Mouse (Mus musculus): ENCODE measurements around the gene Pdhb. TPM values are rescaled to one million over a fixed set of nuclear protein-coding genes. Genes with fewer than 3 reads are reported as not detected.

The Pdhb gene
- polyA plus RNA-seq, 1 experiment = 19.8 TPM

GRCm38 (mm10) chr14:8192727-8193126, 19.9 kb upstream of the Pdhb start:
- TF ChIP-seq CTCF (IDR thresholded peaks at IDR 0.05; ENCODE audit: extremely low read depth, insufficient read length, insufficient replicate concordance, low read depth, low read length) (no peak), POLR2A (IDR thresholded peaks at IDR 0.05; ENCODE audit: low read depth, low read length) (no peak)
- Histone ChIP-seq H3K27ac (ENCODE audit: insufficient read depth, low read depth, low read length) (no peak overlapping the region), H3K36me3 (ENCODE audit: control insufficient read depth, insufficient read depth, low read length) (no peaks in the 10 kb centered on the region), H3K4me1 (ENCODE audit: control insufficient read depth, insufficient read depth, insufficient read length, low read length) (peaks cover 6% of the 10 kb centered on the region; the same call in 1 of the 2 replicates), H3K4me3 (ENCODE audit: low read depth, low read length) (no peak overlapping the region), H3K27me3 (ENCODE audit: control insufficient read depth, insufficient read depth, low read length) (no peaks in the 10 kb centered on the region)
- 92% methylated on average over 6 of the region's 6 CpGs for WGBS

- TF ChIP-seq POLR2A (IDR thresholded peaks at IDR 0.05; ENCODE audit: low read depth, low read length) (no peak), CTCF (IDR thresholded peaks at IDR 0.05; ENCODE audit: extremely low read depth, insufficient read length, insufficient replicate concordance, low read depth, low read length) (no peak)
- H3K27me3 ChIP-seq (ENCODE audit: control insufficient read depth, insufficient read depth, low read length) = no peaks in the 10 kb centered on the region
- H3K27ac ChIP-seq (ENCODE audit: insufficient read depth, low read depth, low read length) = no peak overlapping the region
- H3K36me3 ChIP-seq (ENCODE audit: control insufficient read depth, insufficient read depth, low read length) = no peaks in the 10 kb centered on the region
- peaks cover 6% of the 10 kb centered on the region; the same call in 1 of the 2 replicates for H3K4me1 ChIP-seq (ENCODE audit: control insufficient read depth, insufficient read depth, insufficient read length, low read length)
- H3K4me3 ChIP-seq (ENCODE audit: low read depth, low read length) = no peak overlapping the region
- 53% methylated on average over 12 of the region's 12 CpGs for WGBS
Observed at GRCm38 (mm10) chr14:8191331-8191965, 18.6 kb upstream of the Pdhb start.

- TF ChIP-seq CTCF (IDR thresholded peaks at IDR 0.05; ENCODE audit: extremely low read depth, insufficient read length, insufficient replicate concordance, low read depth, low read length) = no peak
- 97% methylated on average over 3 of the region's 3 CpGs for WGBS
- H3K27me3 ChIP-seq (ENCODE audit: control insufficient read depth, insufficient read depth, low read length) = no peaks in the 10 kb centered on the region
- H3K27ac ChIP-seq (ENCODE audit: insufficient read depth, low read depth, low read length) = no peak overlapping the region
- H3K4me3 ChIP-seq (ENCODE audit: low read depth, low read length) = no peak overlapping the region
- H3K4me1 ChIP-seq (ENCODE audit: control insufficient read depth, insufficient read depth, insufficient read length, low read length) = peaks cover 6% of the 10 kb centered on the region; the same call in 1 of the 2 replicates
- H3K36me3 ChIP-seq (ENCODE audit: control insufficient read depth, insufficient read depth, low read length) = no peaks in the 10 kb centered on the region
Observed at GRCm38 (mm10) chr14:8190556-8190955, 17.7 kb upstream of the Pdhb start.

GRCm38 (mm10) chr14:8186278-8187045, 13.6 kb upstream of the Pdhb start:
- H3K27ac ChIP-seq (ENCODE audit: insufficient read depth, low read depth, low read length) = no peak overlapping the region

GRCm38 (mm10) chr14:8183330-8183729, 10.5 kb upstream of the Pdhb start:
- no peaks in the 10 kb centered on the region for H3K36me3 ChIP-seq (ENCODE audit: control insufficient read depth, insufficient read depth, low read length)
- no peaks in the 10 kb centered on the region for H3K4me1 ChIP-seq (ENCODE audit: control insufficient read depth, insufficient read depth, insufficient read length, low read length)
- 60% methylated on average over 3 of the region's 3 CpGs for WGBS
- TF ChIP-seq POLR2A (IDR thresholded peaks at IDR 0.05; ENCODE audit: low read depth, low read length) (no peak), CTCF (IDR thresholded peaks at IDR 0.05; ENCODE audit: extremely low read depth, insufficient read length, insufficient replicate concordance, low read depth, low read length) (peak; percentile 33; the same call in 1 of the 2 replicates)
- H3K4me3 ChIP-seq (ENCODE audit: low read depth, low read length) = no peak overlapping the region
- H3K27ac ChIP-seq (ENCODE audit: insufficient read depth, low read depth, low read length) = no peak overlapping the region
- no peaks in the 10 kb centered on the region for H3K27me3 ChIP-seq (ENCODE audit: control insufficient read depth, insufficient read depth, low read length)

More at GRCm38 (mm10) chr14:8186278-8187045, 13.6 kb upstream of the Pdhb start:
- TF ChIP-seq POLR2A (IDR thresholded peaks at IDR 0.05; ENCODE audit: low read depth, low read length) = no peak
- TF ChIP-seq CTCF (IDR thresholded peaks at IDR 0.05; ENCODE audit: extremely low read depth, insufficient read length, insufficient replicate concordance, low read depth, low read length) = no peak
- WGBS = 88% methylated on average over 6 of the region's 6 CpGs
- Histone ChIP-seq H3K27me3 (ENCODE audit: control insufficient read depth, insufficient read depth, low read length) (no peaks in the 10 kb centered on the region), H3K4me3 (ENCODE audit: low read depth, low read length) (no peak overlapping the region), H3K4me1 (ENCODE audit: control insufficient read depth, insufficient read depth, insufficient read length, low read length) (peaks cover 2% of the 10 kb centered on the region; the same call in 1 of the 2 replicates), H3K36me3 (ENCODE audit: control insufficient read depth, insufficient read depth, low read length) (no peaks in the 10 kb centered on the region)

GRCm38 (mm10) chr14:8180371-8181035, 7.7 kb upstream of the Pdhb start:
- WGBS = 77% methylated on average over 4 of the region's 4 CpGs
- Histone ChIP-seq H3K4me3 (ENCODE audit: low read depth, low read length) (no peak overlapping the region), H3K27me3 (ENCODE audit: control insufficient read depth, insufficient read depth, low read length) (no peaks in the 10 kb centered on the region), H3K27ac (ENCODE audit: insufficient read depth, low read depth, low read length) (no peak overlapping the region), H3K4me1 (ENCODE audit: control insufficient read depth, insufficient read depth, insufficient read length, low read length) (no peaks in the 10 kb centered on the region; the same call in 1 of the 2 replicates), H3K36me3 (ENCODE audit: control insufficient read depth, insufficient read depth, low read length) (no peaks in the 10 kb centered on the region)
- TF ChIP-seq POLR2A (IDR thresholded peaks at IDR 0.05; ENCODE audit: low read depth, low read length) = no peak
- no peak for TF ChIP-seq CTCF (IDR thresholded peaks at IDR 0.05; ENCODE audit: extremely low read depth, insufficient read length, insufficient replicate concordance, low read depth, low read length)

GRCm38 (mm10) chr14:8176251-8176650, 3.4 kb upstream of the Pdhb start:
- Histone ChIP-seq H3K4me3 (ENCODE audit: low read depth, low read length) (no peak overlapping the region), H3K27ac (ENCODE audit: insufficient read depth, low read depth, low read length) (no peak overlapping the region), H3K27me3 (ENCODE audit: control insufficient read depth, insufficient read depth, low read length) (no peaks in the 10 kb centered on the region), H3K36me3 (ENCODE audit: control insufficient read depth, insufficient read depth, low read length) (no peaks in the 10 kb centered on the region), H3K4me1 (ENCODE audit: control insufficient read depth, insufficient read depth, insufficient read length, low read length) (peaks cover 4% of the 10 kb centered on the region; the same call in 1 of the 2 replicates)
- TF ChIP-seq POLR2A (IDR thresholded peaks at IDR 0.05; ENCODE audit: low read depth, low read length) (no peak), CTCF (IDR thresholded peaks at IDR 0.05; ENCODE audit: extremely low read depth, insufficient read length, insufficient replicate concordance, low read depth, low read length) (no peak)
- WGBS = 22% methylated on average over 5 of the region's 5 CpGs
